Comparison of ENCODE assay signal across 7 mouse cellular contexts in the genomic region with DNA sequence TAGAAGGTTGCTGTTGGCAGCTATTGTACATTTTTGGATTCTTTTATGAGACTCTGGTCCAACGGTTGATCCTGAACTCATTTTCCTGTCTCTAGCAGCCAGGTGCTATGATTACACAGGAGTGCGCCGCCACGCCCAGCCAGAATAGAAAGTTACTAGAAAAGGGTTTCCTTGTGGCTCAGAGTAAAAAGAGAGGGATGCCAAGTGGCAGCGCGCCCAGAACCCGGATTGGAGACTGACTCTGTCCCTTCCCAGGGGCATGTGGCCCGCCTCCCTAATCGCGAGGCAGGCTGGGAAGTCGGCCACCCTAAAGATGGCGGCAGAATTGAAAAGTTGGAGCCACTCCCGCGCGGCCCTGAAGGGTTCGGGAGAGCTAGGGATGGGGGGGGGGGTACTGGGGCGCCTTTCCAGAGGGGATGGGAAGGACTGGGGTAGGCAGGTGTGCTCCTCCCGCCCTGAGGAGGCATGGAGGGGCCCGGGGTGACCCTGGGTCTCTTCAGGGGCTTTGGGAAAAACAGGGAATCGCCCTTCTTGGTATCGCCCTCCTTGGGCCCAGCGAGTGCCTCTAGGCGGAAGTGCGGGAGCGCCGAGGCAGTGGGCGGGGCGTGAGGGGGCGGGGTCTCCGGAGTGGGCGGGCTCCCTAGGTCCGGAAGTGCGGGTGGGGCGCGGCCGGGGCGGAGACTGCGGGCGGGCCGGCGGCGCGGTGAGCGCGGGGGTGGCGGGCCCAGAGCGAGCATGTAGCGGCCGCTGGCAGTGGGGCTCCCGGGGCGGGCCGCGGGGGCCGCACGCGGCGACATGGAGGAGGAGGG. TPM values are rescaled to one million over a fixed set of nuclear protein-coding genes. Genes with fewer than 3 reads are reported as not detected.
DNase-seq lines count a peak whose midpoint lies in the region; ATAC-seq lines count a peak whose summit lies in the region.

TSS of gene Ccm2 (plus strand) at position 683 of the 809 bp plus-strand sequence.

- intact Hi-C loops in gastrocnemius, postnatal 36 days (cut with DNase I) = no loop called here
- intact Hi-C loops in left cerebral cortex, postnatal 25 days (cut with DNase I) = loop anchor here (1.0 to 2.0 kb wide), 4 partner anchors 18 to 80 kb away; partner anchors contain the start of gene Tbrg4

- H3K4me2 ChIP-seq in intestine, embryonic 15.5 days (replicated peaks) = peak within 1 kb of the TSS; percentile 75

- peak; percentile 98 for ATAC-seq in intestine, embryonic 15.5 days

- H3K4me1 ChIP-seq in intestine, embryonic 15.5 days (replicated peaks) = peaks cover 8% of the 10 kb centered on the region
- peaks cover 19% of the 10 kb centered on the region for H3K4me1 ChIP-seq in midbrain, embryonic 10.5 days

- H3K9me3 ChIP-seq in intestine, embryonic 15.5 days = no peaks in the 10 kb centered on the region
- no peaks in the 10 kb centered on the region for H3K9me3 ChIP-seq in midbrain, embryonic 10.5 days (replicated peaks)

- peak within 1 kb of the TSS; percentile 99 for H3K27ac ChIP-seq in intestine, embryonic 15.5 days
- H3K27ac ChIP-seq in midbrain, embryonic 10.5 days (replicated peaks) = peak within 1 kb of the TSS; percentile 99

- H3K4me3 ChIP-seq in intestine, embryonic 15.5 days (replicated peaks) = peak within 1 kb of the TSS; percentile 80
- H3K4me3 ChIP-seq in midbrain, embryonic 10.5 days = peak within 1 kb of the TSS; percentile 85

- under 1% methylated on average over 53 of the region's 57 CpGs for WGBS in intestine, embryonic 15.5 days
- 1% methylated on average over 57 of the region's 57 CpGs for WGBS in midbrain, embryonic 10.5 days

- no peaks in the 10 kb centered on the region for H3K27me3 ChIP-seq in intestine, embryonic 15.5 days (replicated peaks)
- no peaks in the 10 kb centered on the region for H3K27me3 ChIP-seq in midbrain, embryonic 10.5 days (ENCODE audit: low read depth, poor library complexity, severe bottlenecking)

- no peaks in the 10 kb centered on the region for H3K36me3 ChIP-seq in intestine, embryonic 15.5 days
- peaks cover 28% of the 10 kb centered on the region for H3K36me3 ChIP-seq in midbrain, embryonic 10.5 days

- peak within 1 kb of the TSS; percentile 83 for H3K9ac ChIP-seq in intestine, embryonic 15.5 days

- peak; percentile 98 for DNase-seq in adrenal gland, adult 2 months
- DNase-seq in embryo, embryonic 11.5 days (ENCODE audit: low read depth, low spot score) = peak; percentile 91
- DNase-seq in gastrocnemius, postnatal 36 days = peak; percentile 98
- peak; percentile 93 to 97 for DNase-seq in left cerebral cortex, postnatal 25 days (ENCODE audit: low spot score in 2 of 2)
- peak; percentile 98 for DNase-seq in midbrain, embryonic 10.5 days (ENCODE audit: low spot score)
- peak; percentile 98 for DNase-seq in right cerebral cortex, postnatal 4 days

RNA-seq across cellular contexts. Expression of gene Ccm2, which starts in this region (rescaled TPM):
- 10 to 100 TPM; 38.8 to 47.9 TPM for total RNA-seq in adrenal gland, adult 2 months (2021)
- polyA plus RNA-seq in adrenal gland, adult 2 months (2012; rRNA removed) = 47.0 and 48.1 TPM in 2 replicates
- 10 to 100 TPM; 24.4 to 26.6 TPM for total RNA-seq in gastrocnemius, postnatal 36 days (2021)
- polyA plus RNA-seq in intestine, embryonic 15.5 days (2015; fragmentation: Nextera tagmentation; extraction: Ambion mirVana) = 73.8 and 76.9 TPM in 2 replicates
- total RNA-seq in left cerebral cortex, postnatal 25 days (2021) = 10 to 100 TPM; 57.6 to 63.5 TPM
- 106 and 108 TPM in 2 replicates for polyA plus RNA-seq in midbrain, embryonic 10.5 days (2016; fragmentation: Nextera tagmentation; extraction: Ambion mirVana)

Comparison
In these comparisons a context has a peak if more than half of its experiments do, and no peak if none do; other contexts are left out.
1. Peak in every context shown above with its lines: DNase-seq, ATAC-seq, H3K4me3 ChIP-seq and H3K27ac ChIP-seq.